17 mouse cellular contexts compared by ENCODE assay signal in genomic region chr12:29140576-29140975, GRCm38 (mm10).
DNase-seq lines count a peak whose midpoint lies in the region; ATAC-seq and TF ChIP-seq lines count a peak whose summit lies in the region.
"Had no signal": no experiment of that assay in that cellular context is flagged by ENCODE, and none has a peak within 500 bp of the region (broad histone marks: within the 10 kb centered on the region; RNA-seq: fewer than 3 reads in every experiment).

No protein-coding gene starts in this region.

- H3K4me3 ChIP-seq in hindbrain, embryonic 10.5 days: no peak overlapping the region
- H3K4me3 ChIP-seq in hindbrain, embryonic 11.5 days (ENCODE audit: low read depth, low read length): no peak overlapping the region
- no peak overlapping the region for H3K4me3 ChIP-seq in forebrain, embryonic 13.5 days
- H3K4me3 ChIP-seq in hindbrain, embryonic 14.5 days (replicated peaks; ENCODE audit: low read length): no peak overlapping the region
- H3K4me3 ChIP-seq in midbrain, postnatal 0 days (ENCODE audit: low read depth, low read length): no peak overlapping the region
- H3K4me3 ChIP-seq: heart, embryonic 15.5 days; limb, embryonic 12.5 days had no signal

- no peak overlapping the region for H3K9ac ChIP-seq in hindbrain, embryonic 11.5 days (ENCODE audit: low read depth, low read length)
- H3K9ac ChIP-seq in forebrain, embryonic 13.5 days: no peak overlapping the region
- no peak overlapping the region for H3K9ac ChIP-seq in hindbrain, embryonic 14.5 days
- H3K9ac ChIP-seq in midbrain, postnatal 0 days (replicated peaks; ENCODE audit: low read length, poor library complexity, severe bottlenecking): no peak overlapping the region
- H3K9ac ChIP-seq: heart, embryonic 15.5 days; limb, embryonic 12.5 days; liver, embryonic 14.5 days had no signal

- H3K4me2 ChIP-seq in hindbrain, embryonic 11.5 days (replicated peaks; ENCODE audit: low read depth, low read length): no peak overlapping the region
- no peak overlapping the region for H3K4me2 ChIP-seq in forebrain, embryonic 13.5 days
- no peak overlapping the region for H3K4me2 ChIP-seq in hindbrain, embryonic 14.5 days (replicated peaks)
- no peak overlapping the region for H3K4me2 ChIP-seq in midbrain, postnatal 0 days (ENCODE audit: low read depth, low read length, poor library complexity, severe bottlenecking)
- H3K4me2 ChIP-seq: limb, embryonic 12.5 days had no signal

- TF ChIP-seq CTCF in midbrain, postnatal 0 days (IDR thresholded peaks at IDR 0.05): no peak

- H3K36me3 ChIP-seq in hindbrain, embryonic 10.5 days: no peaks in the 10 kb centered on the region
- no peaks in the 10 kb centered on the region for H3K36me3 ChIP-seq in hindbrain, embryonic 11.5 days (ENCODE audit: control insufficient read depth, insufficient read depth, low read length)
- no peaks in the 10 kb centered on the region for H3K36me3 ChIP-seq in forebrain, embryonic 13.5 days (ENCODE audit: poor library complexity, severe bottlenecking)
- H3K36me3 ChIP-seq in hindbrain, embryonic 14.5 days (replicated peaks; ENCODE audit: control insufficient read depth, insufficient read depth): no peaks in the 10 kb centered on the region
- H3K36me3 ChIP-seq in midbrain, postnatal 0 days (ENCODE audit: insufficient read depth, low read length): no peaks in the 10 kb centered on the region
- H3K36me3 ChIP-seq: heart, embryonic 15.5 days; limb, embryonic 12.5 days had no signal

- DNase-seq in hindbrain, embryonic 10.5 days (ENCODE audit: low spot score): no peak
- no peak for DNase-seq in hindbrain, embryonic 11.5 days (ENCODE audit: low spot score)
- no peak for DNase-seq in hindbrain, embryonic 14.5 days (ENCODE audit: low spot score)
- DNase-seq in midbrain, postnatal 0 days (ENCODE audit: low spot score): no peak
- no peak for DNase-seq in right cerebral cortex, postnatal 36 days (ENCODE audit: low spot score in 2 of 2)
- DNase-seq in lung, postnatal 25 days (ENCODE audit: low spot score): no peak
- no peak for DNase-seq in urinary bladder, postnatal 14 days (ENCODE audit: low spot score)
- DNase-seq: B cell, adult 2 months; kidney, adult 8-10 months; kidney, postnatal 4 days; thymus, adult 18-20 months had no signal

- H3K27ac ChIP-seq in hindbrain, embryonic 10.5 days: 0 out of 2 replicates have a peak overlapping the region, but pooled peaks have one; percentile 4
- H3K27ac ChIP-seq in hindbrain, embryonic 11.5 days (ENCODE audit: low read depth, low read length): no peak overlapping the region
- peak overlapping the region; percentile 77 for H3K27ac ChIP-seq in forebrain, embryonic 13.5 days
- peak overlapping the region; percentile 76 for H3K27ac ChIP-seq in hindbrain, embryonic 14.5 days
- H3K27ac ChIP-seq in midbrain, postnatal 0 days (ENCODE audit: low read depth, low read length): peak overlapping the region; percentile 73
- H3K27ac ChIP-seq: heart, embryonic 15.5 days; limb, embryonic 12.5 days; liver, embryonic 14.5 days had no signal

- H3K9me3 ChIP-seq in hindbrain, embryonic 10.5 days: no peaks in the 10 kb centered on the region
- H3K9me3 ChIP-seq in hindbrain, embryonic 11.5 days (ENCODE audit: control insufficient read depth, low read length): no peaks in the 10 kb centered on the region
- H3K9me3 ChIP-seq in forebrain, embryonic 13.5 days (replicated peaks): no peaks in the 10 kb centered on the region
- H3K9me3 ChIP-seq in hindbrain, embryonic 14.5 days (ENCODE audit: control insufficient read depth, low read length): no peaks in the 10 kb centered on the region
- H3K9me3 ChIP-seq in midbrain, postnatal 0 days (ENCODE audit: low read length): no peaks in the 10 kb centered on the region
- H3K9me3 ChIP-seq: heart, embryonic 15.5 days; limb, embryonic 12.5 days had no signal

- peaks cover 17% of the 10 kb centered on the region; the same call in 1 of the 2 replicates for H3K4me1 ChIP-seq in hindbrain, embryonic 10.5 days (replicated peaks)
- H3K4me1 ChIP-seq in hindbrain, embryonic 11.5 days (replicated peaks; ENCODE audit: control insufficient read depth, insufficient read depth, low read length): peaks cover 2% of the 10 kb centered on the region; the same call in 1 of the 2 replicates
- H3K4me1 ChIP-seq in forebrain, embryonic 13.5 days: peaks cover 47% of the 10 kb centered on the region
- H3K4me1 ChIP-seq in hindbrain, embryonic 14.5 days (replicated peaks; ENCODE audit: control insufficient read depth, insufficient read depth, low read length): peaks cover 53% of the 10 kb centered on the region
- H3K4me1 ChIP-seq in midbrain, postnatal 0 days (ENCODE audit: insufficient read depth, low read length): peaks cover 19% of the 10 kb centered on the region

- ATAC-seq in hindbrain, embryonic 11.5 days (ENCODE audit: low FRiP score): no peak
- no peak for ATAC-seq in forebrain, embryonic 13.5 days
- no peak for ATAC-seq in hindbrain, embryonic 14.5 days (ENCODE audit: low FRiP score)
- ATAC-seq in midbrain, postnatal 0 days (ENCODE audit: low FRiP score): no peak
- ATAC-seq: lung, postnatal 0 days; Patski had no signal

- no peaks in the 10 kb centered on the region for H3K27me3 ChIP-seq in hindbrain, embryonic 10.5 days (ENCODE audit: insufficient read depth, poor library complexity, severe bottlenecking)
- H3K27me3 ChIP-seq in hindbrain, embryonic 11.5 days (ENCODE audit: control insufficient read depth, insufficient read depth, low read length): no peaks in the 10 kb centered on the region
- no peaks in the 10 kb centered on the region for H3K27me3 ChIP-seq in forebrain, embryonic 13.5 days
- H3K27me3 ChIP-seq in hindbrain, embryonic 14.5 days (ENCODE audit: control insufficient read depth, insufficient read depth, low read length): no peaks in the 10 kb centered on the region
- H3K27me3 ChIP-seq in midbrain, postnatal 0 days (ENCODE audit: insufficient read depth, low read length): no peaks in the 10 kb centered on the region
- H3K27me3 ChIP-seq: limb, embryonic 12.5 days had no signal

- 66% methylated on average over 3 of the region's 3 CpGs for WGBS in hindbrain, embryonic 10.5 days
- WGBS in hindbrain, embryonic 11.5 days: 45% methylated on average over 3 of the region's 3 CpGs
- 41% methylated on average over 3 of the region's 3 CpGs for WGBS in forebrain, embryonic 13.5 days
- WGBS in hindbrain, embryonic 14.5 days: 38% methylated on average over 3 of the region's 3 CpGs
- WGBS in midbrain, postnatal 0 days: 31% methylated on average over 3 of the region's 3 CpGs
